Mouse (Mus musculus) liver, adult 2 months (tissue): ENCODE measurements around the gene Prkag2. TPM values are rescaled to one million over a fixed set of nuclear protein-coding genes. Genes with fewer than 3 reads are reported as not detected.
"Not testable (repeated sequence)": the region's sequence is repeated elsewhere in the genome, so short reads cannot be mapped to it uniquely, and the experiment has no call there.

ENCODE experiments used
- DNase-seq: peaks from one replicate; pipeline ENCODE4 v3.0.0-alpha.2; 2011; ENCODE audit warnings: low read depth, low spot score; ENCODE audit errors: extremely low read depth
- H3K27ac ChIP-seq: fragments of 200-500 bp; replicated peaks from 2 replicates; pipeline ENCODE4 v1.5.1; 2012; ENCODE audit warnings: low read depth, mild to moderate bottlenecking, control low read depth, inconsistent platforms, low read length; ENCODE audit not compliant: insufficient read depth
- H3K27me3 ChIP-seq: fragments of 200-500 bp; 2 replicates; pipeline ENCODE4 v1.6.1; 2012; ENCODE audit warnings: mild to moderate bottlenecking, moderate library complexity, low read length, inconsistent platforms; ENCODE audit not compliant: control insufficient read depth, insufficient read depth
- H3K36me3 ChIP-seq: fragments of 200-500 bp; 2 replicates; pipeline ENCODE4 v1.6.1; 2012; ENCODE audit warnings: low read length, inconsistent platforms; ENCODE audit not compliant: control insufficient read depth, insufficient read depth
- H3K4me1 ChIP-seq: fragments of 200-500 bp; 2 replicates; pipeline ENCODE4 v1.6.1; 2011; ENCODE audit warnings: low read length; ENCODE audit not compliant: control insufficient read depth, insufficient read depth
- H3K4me3 ChIP-seq: fragments of 200-500 bp; 2 replicates; pipeline ENCODE4 v1.5.1; 2011; ENCODE audit warnings: low read depth, mild to moderate bottlenecking, control low read depth, low read length, moderate library complexity; ENCODE audit not compliant: insufficient read depth
- H3K79me2 ChIP-seq: fragments of 200-500 bp; 2 replicates; pipeline ENCODE4 v1.6.1; 2012; ENCODE audit warnings: inconsistent platforms, mild to moderate bottlenecking, low read length, moderate library complexity; ENCODE audit not compliant: control insufficient read depth, insufficient read depth
- H3K9ac ChIP-seq: fragments of 200-500 bp; 2 replicates; pipeline ENCODE4 v1.6.1; 2012; ENCODE audit warnings: low read depth, mild to moderate bottlenecking, control low read depth, inconsistent platforms, low read length
- CTCF ChIP-seq: fragments of 200-500 bp; IDR thresholded peaks from 2 replicates; pipeline ENCODE4 v1.5.1; 2011; ENCODE audit warnings: low read depth, low read length, control low read depth
- POLR2A ChIP-seq: fragments of 200-500 bp; IDR thresholded peaks from 2 replicates; pipeline ENCODE4 v1.6.1; 2011; ENCODE audit warnings: low read length, control low read depth; ENCODE audit not compliant: insufficient read depth; ENCODE audit errors: extremely low read depth
- WGBS: fragments of 180-500 bp; shearing (Covaris S2); methylation state at CpG from one replicate; pipeline ENCODE4 v1.1.7; 2018; 5-methylcytosine and 5-hydroxymethylcytosine counted together
- polyA plus RNA-seq: library from polyadenylated mRNA; depleted of rRNA; stranded (reverse); fragments of >200 nt; gene quantifications from 2 replicates; pipeline ENCODE4 v1.2.3, GENCODE M21; 2012
- total RNA-seq: library from RNA; depleted of rRNA; stranded (reverse); fragments of >200 nt; gene quantifications from 2 replicates; pipeline ENCODE4 v1.2.3, GENCODE M21; 2014

The Prkag2 gene
- total and polyA plus RNA-seq, 2 experiments, result 14.8 to 21.1 TPM

GRCm38 (mm10) chr5:25079766-25080265 is 20.6 kb downstream of the Prkag2 start:
- no peak for DNase-seq
- Histone ChIP-seq H3K4me1 (no peaks in the 10 kb centered on the region), H3K4me3 (no peak overlapping the region), H3K79me2 (peaks cover 59% of the 10 kb centered on the region), H3K27me3 (no peaks in the 10 kb centered on the region), H3K9ac (no peak overlapping the region), H3K27ac (no peak overlapping the region), H3K36me3 (no peaks in the 10 kb centered on the region)
- TF ChIP-seq CTCF (no peak), POLR2A (no peak)
- WGBS, result 91% methylated on average over 9 of the region's 9 CpGs

- H3K36me3 ChIP-seq, result no peaks in the 10 kb centered on the region
- no peaks in the 10 kb centered on the region for H3K27me3 ChIP-seq
- DNase-seq, result no peak
- H3K9ac ChIP-seq, result no peak overlapping the region
- H3K79me2 ChIP-seq, result peaks cover 60% of the 10 kb centered on the region
- no peak overlapping the region for H3K27ac ChIP-seq
- H3K4me1 ChIP-seq, result no peaks in the 10 kb centered on the region
- no peak overlapping the region for H3K4me3 ChIP-seq
- TF ChIP-seq CTCF (no peak), POLR2A (no peak)
- 87% methylated on average over 8 of the region's 8 CpGs for WGBS
These were observed 22.4 kb downstream of the Prkag2 start for GRCm38 (mm10) chr5:25077873-25078651.

- not testable (repeated sequence) for H3K36me3 ChIP-seq, H3K4me3 ChIP-seq, H3K9ac ChIP-seq, H3K27ac ChIP-seq, H3K27me3 ChIP-seq, H3K4me1 ChIP-seq, DNase-seq
- H3K79me2 ChIP-seq, result peaks cover 60% of the 10 kb centered on the region
- WGBS, result 94% methylated on average over 13 of the region's 13 CpGs
These were observed 23.2 kb downstream of the Prkag2 start for GRCm38 (mm10) chr5:25077258-25077657.

GRCm38 (mm10) chr5:25075623-25076022 is 24.8 kb downstream of the Prkag2 start:
- no peak for DNase-seq
- Histone ChIP-seq H3K79me2 (peaks cover 54% of the 10 kb centered on the region), H3K36me3 (no peaks in the 10 kb centered on the region), H3K4me3 (no peak overlapping the region), H3K9ac (no peak overlapping the region), H3K4me1 (no peaks in the 10 kb centered on the region), H3K27ac (no peak overlapping the region), H3K27me3 (no peaks in the 10 kb centered on the region)
- no peak for TF ChIP-seq POLR2A
- TF ChIP-seq CTCF, result no peak
- WGBS, result 76% methylated on average over 4 of the region's 4 CpGs

- Histone ChIP-seq H3K27me3 (no peaks in the 10 kb centered on the region), H3K4me1 (peaks cover 35% of the 10 kb centered on the region), H3K4me3 (no peak overlapping the region), H3K9ac (no peak overlapping the region), H3K79me2 (peaks cover 25% of the 10 kb centered on the region), H3K27ac (no peak overlapping the region), H3K36me3 (no peaks in the 10 kb centered on the region)
- peak; percentile 58 for DNase-seq
- 11% methylated on average over 5 of the region's 5 CpGs for WGBS
- TF ChIP-seq POLR2A, result no peak
- no peak for TF ChIP-seq CTCF
These were observed 30.6 kb downstream of the Prkag2 start for GRCm38 (mm10) chr5:25069815-25070214.

GRCm38 (mm10) chr5:25067122-25067521 is 33.3 kb downstream of the Prkag2 start:
- H3K4me3 ChIP-seq, result no peak overlapping the region
- peak overlapping the region; percentile 2; the same call in 1 of the 2 replicates for H3K9ac ChIP-seq
- H3K4me1 ChIP-seq, result peaks cover 51% of the 10 kb centered on the region
- H3K27me3 ChIP-seq, result no peaks in the 10 kb centered on the region
- H3K36me3 ChIP-seq, result no peaks in the 10 kb centered on the region
- peaks cover 32% of the 10 kb centered on the region for H3K79me2 ChIP-seq
- H3K27ac ChIP-seq, result peak overlapping the region; percentile 51
- peak; percentile 97 for DNase-seq
- 6% methylated on average over 6 of the region's 6 CpGs for WGBS
- TF ChIP-seq CTCF (no peak), POLR2A (no peak)
